Mouse (Mus musculus) embryonic fibroblast, embryonic 13.5 days (primary cell): Measurements from ENCODE around the gene Engase. TPM values are rescaled to one million over a fixed set of nuclear protein-coding genes. Genes with fewer than 3 reads are reported as not detected.

Experiments
- H3K27ac ChIP-seq: 2 replicates; pipeline ENCODE4 v1.5.1; 2012; ENCODE audit warnings: low read length, control low read depth, inconsistent platforms; ENCODE audit not compliant: insufficient read depth
- H3K4me1 ChIP-seq: 2 replicates; pipeline ENCODE4 v1.6.1; 2011; ENCODE audit warnings: low read length; ENCODE audit not compliant: control insufficient read depth, insufficient read depth
- H3K4me3 ChIP-seq: 2 replicates; pipeline ENCODE4 v1.5.1; 2011; ENCODE audit warnings: mild to moderate bottlenecking, control low read depth, low read length; ENCODE audit not compliant: insufficient read depth
- CTCF ChIP-seq: IDR thresholded peaks from 2 replicates; pipeline ENCODE4 v1.5.1; 2011; ENCODE audit warnings: mild to moderate bottlenecking, control low read depth, low read length, moderate library complexity, borderline replicate concordance; ENCODE audit not compliant: insufficient read depth
- POLR2A ChIP-seq: IDR thresholded peaks from 2 replicates; pipeline ENCODE4 v1.6.1; 2011; ENCODE audit warnings: low read depth, mild to moderate bottlenecking, control low read depth, low read length, moderate library complexity
- polyA plus RNA-seq: library from polyadenylated mRNA; stranded (reverse); fragments of >200 nt; gene quantifications from 2 replicates; pipeline ENCODE4 v1.2.4, GENCODE M21; 2011; ENCODE audit warnings: low read depth; ENCODE audit not compliant: missing spikeins, insufficient read length

Engase gene
- polyA plus RNA-seq, 1 experiment: 3.5 TPM

- H3K27ac ChIP-seq: no peak overlapping the region
- H3K4me3 ChIP-seq: no peak overlapping the region
- TF ChIP-seq CTCF: no peak
- no peak for TF ChIP-seq POLR2A
- peaks cover 5% of the 10 kb centered on the region for H3K4me1 ChIP-seq
Measured at GRCm38 (mm10) chr11:118436471-118436935, 40.1 kb upstream of the Engase start.

- no peak for TF ChIP-seq POLR2A
- no peak for TF ChIP-seq CTCF
- peak overlapping the region; percentile 0; the same call in 1 of the 2 replicates for H3K27ac ChIP-seq
- H3K4me3 ChIP-seq: no peak overlapping the region
- peaks cover 5% of the 10 kb centered on the region for H3K4me1 ChIP-seq
Measured at GRCm38 (mm10) chr11:118438665-118439414, 37.8 kb upstream of the Engase start.

- H3K4me3 ChIP-seq: no peak overlapping the region
- no peak overlapping the region for H3K27ac ChIP-seq
- no peak for TF ChIP-seq CTCF
- no peak for TF ChIP-seq POLR2A
- H3K4me1 ChIP-seq: peaks cover 3% of the 10 kb centered on the region
Measured at GRCm38 (mm10) chr11:118442691-118443090, 33.9 kb upstream of the Engase start.

- TF ChIP-seq POLR2A (no peak), CTCF (peak; percentile 73)
- no peak overlapping the region for H3K4me3 ChIP-seq
Measured at GRCm38 (mm10) chr11:118443201-118443970, 33.2 kb upstream of the Engase start.

GRCm38 (mm10) chr11:118445843-118446242 is 30.8 kb upstream of the Engase start:
- Histone ChIP-seq H3K4me1 (no peaks in the 10 kb centered on the region), H3K4me3 (no peak overlapping the region), H3K27ac (no peak overlapping the region)
- TF ChIP-seq CTCF (peak; percentile 94; the same call in 1 of the 2 replicates), POLR2A (no peak)

More at GRCm38 (mm10) chr11:118443201-118443970, 33.2 kb upstream of the Engase start:
- peaks cover 2% of the 10 kb centered on the region for H3K4me1 ChIP-seq
- H3K27ac ChIP-seq: no peak overlapping the region

GRCm38 (mm10) chr11:118447346-118447745 is 29.3 kb upstream of the Engase start:
- Histone ChIP-seq H3K4me1 (no peaks in the 10 kb centered on the region), H3K27ac (no peak overlapping the region), H3K4me3 (no peak overlapping the region)
- TF ChIP-seq POLR2A: no peak
- no peak for TF ChIP-seq CTCF

GRCm38 (mm10) chr11:118448385-118448784 is 28.2 kb upstream of the Engase start:
- H3K27ac ChIP-seq: no peak overlapping the region
- H3K4me1 ChIP-seq: no peaks in the 10 kb centered on the region
- TF ChIP-seq CTCF: no peak
- TF ChIP-seq POLR2A: no peak
- no peak overlapping the region for H3K4me3 ChIP-seq

GRCm38 (mm10) chr11:118451211-118451610 is 25.4 kb upstream of the Engase start:
- no peaks in the 10 kb centered on the region for H3K4me1 ChIP-seq
- TF ChIP-seq POLR2A (no peak), CTCF (no peak)
- no peak overlapping the region for H3K27ac ChIP-seq
- no peak overlapping the region for H3K4me3 ChIP-seq

GRCm38 (mm10) chr11:118452955-118453354 is 23.7 kb upstream of the Engase start:
- TF ChIP-seq CTCF (no peak), POLR2A (no peak)
- Histone ChIP-seq H3K4me3 (no peak overlapping the region), H3K4me1 (no peaks in the 10 kb centered on the region), H3K27ac (no peak overlapping the region)

GRCm38 (mm10) chr11:118453886-118454671 is 22.6 kb upstream of the Engase start:
- no peaks in the 10 kb centered on the region for H3K4me1 ChIP-seq
- TF ChIP-seq POLR2A: no peak
- no peak for TF ChIP-seq CTCF
- no peak overlapping the region for H3K4me3 ChIP-seq
- no peak overlapping the region for H3K27ac ChIP-seq
